In the genomic region with DNA sequence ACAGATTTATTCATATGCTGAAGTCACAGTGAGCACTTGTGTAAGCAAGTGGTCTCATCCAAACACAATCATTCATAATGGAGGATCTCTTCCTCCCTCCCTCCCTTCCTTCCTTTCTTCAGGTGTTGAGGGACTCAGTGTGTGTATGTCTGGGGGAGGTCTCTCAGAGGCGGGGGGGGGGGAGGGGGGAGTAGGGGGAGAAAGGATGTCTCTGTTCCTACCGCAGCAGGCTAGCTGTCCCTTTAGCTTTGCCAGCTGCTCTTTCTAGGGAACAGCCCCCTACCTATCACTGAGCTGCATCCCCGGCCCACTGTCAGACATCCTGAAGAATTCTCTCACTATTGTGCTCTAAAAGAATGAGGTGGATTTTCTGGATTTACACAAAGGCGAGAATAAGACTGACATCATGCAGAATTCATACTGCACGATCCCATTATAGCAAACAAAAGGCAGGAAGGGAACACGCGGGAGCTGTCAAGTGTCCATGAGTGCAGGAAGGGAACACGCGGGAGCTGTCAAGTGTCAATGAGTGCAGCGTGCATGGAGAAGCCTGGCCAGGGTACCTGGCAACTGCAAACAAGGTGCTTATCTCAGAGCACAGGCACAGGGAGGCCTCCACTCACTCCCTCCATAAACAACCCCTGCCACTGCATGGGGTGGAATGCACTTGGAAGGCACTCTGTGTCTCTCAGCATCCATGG, we compare ENCODE assay signal across 10 mouse cellular contexts.
DNase-seq lines count a peak whose midpoint lies in the region; ATAC-seq and TF ChIP-seq lines count a peak whose summit lies in the region.
"Had no signal": no experiment of that assay in that cellular context is flagged by ENCODE, and none has a peak within 500 bp of the region (broad histone marks: within the 10 kb centered on the region; RNA-seq: fewer than 3 reads in every experiment).

No protein-coding gene starts in this region.

- H3K4me1 ChIP-seq in forebrain, embryonic 10.5 days = peaks cover 40% of the 10 kb centered on the region
- no peaks in the 10 kb centered on the region; the same call in 1 of the 2 replicates for H3K4me1 ChIP-seq in forebrain, embryonic 11.5 days (replicated peaks; ENCODE audit: control insufficient read depth, insufficient read depth, low read length)
- peaks cover 58% of the 10 kb centered on the region for H3K4me1 ChIP-seq in heart, postnatal 0 days (ENCODE audit: control insufficient read depth, insufficient read depth)
- peaks cover 28% of the 10 kb centered on the region for H3K4me1 ChIP-seq in lung, embryonic 16.5 days (replicated peaks; ENCODE audit: control insufficient read depth, insufficient read depth, low read length)

- H3K9ac ChIP-seq in forebrain, embryonic 11.5 days (ENCODE audit: low read length) = no peak overlapping the region
- H3K9ac ChIP-seq in heart, postnatal 0 days (replicated peaks; ENCODE audit: low read depth, low read length) = no peak overlapping the region
- H3K9ac ChIP-seq in lung, embryonic 16.5 days (ENCODE audit: low read length) = no peak overlapping the region

- peaks cover 2% of the 10 kb centered on the region; the same call in 1 of the 2 replicates for H3K36me3 ChIP-seq in forebrain, embryonic 10.5 days (replicated peaks)
- H3K36me3 ChIP-seq in forebrain, embryonic 11.5 days (ENCODE audit: control insufficient read depth, insufficient read depth, low read length) = no peaks in the 10 kb centered on the region
- H3K36me3 ChIP-seq in heart, postnatal 0 days (replicated peaks; ENCODE audit: control insufficient read depth, insufficient read depth, low read length) = 0 out of 2 replicates have a peak, but pooled peaks cover 8% of the 10 kb centered on the region
- no peaks in the 10 kb centered on the region; the same call in 1 of the 2 replicates for H3K36me3 ChIP-seq in lung, embryonic 16.5 days (ENCODE audit: control insufficient read depth, insufficient read depth, low read length)

- TF ChIP-seq CTCF in heart, postnatal 0 days (IDR thresholded peaks at IDR 0.05; ENCODE audit: low read depth) = no peak

- no peak overlapping the region for H3K4me2 ChIP-seq in forebrain, embryonic 11.5 days (ENCODE audit: low read depth, low read length, severe bottlenecking)
- H3K4me2 ChIP-seq in heart, postnatal 0 days (ENCODE audit: low read depth, low read length) = no peak overlapping the region
- no peak overlapping the region for H3K4me2 ChIP-seq in lung, embryonic 16.5 days (ENCODE audit: low read depth, low read length)

- WGBS in forebrain, embryonic 10.5 days = 71% methylated on average over 10 of the region's 10 CpGs
- 53% methylated on average over 9 of the region's 10 CpGs for WGBS in forebrain, embryonic 11.5 days
- WGBS in heart, postnatal 0 days = 22% methylated on average over 10 of the region's 10 CpGs
- 29% methylated on average over 9 of the region's 10 CpGs for WGBS in lung, embryonic 16.5 days

- no peaks in the 10 kb centered on the region for H3K27me3 ChIP-seq in forebrain, embryonic 10.5 days (ENCODE audit: poor library complexity, severe bottlenecking)
- no peaks in the 10 kb centered on the region for H3K27me3 ChIP-seq in forebrain, embryonic 11.5 days (ENCODE audit: control insufficient read depth, insufficient read depth, low read length)
- no peaks in the 10 kb centered on the region for H3K27me3 ChIP-seq in heart, postnatal 0 days (ENCODE audit: control insufficient read depth, insufficient read depth, low read length)
- no peaks in the 10 kb centered on the region; the same call in 1 of the 2 replicates for H3K27me3 ChIP-seq in lung, embryonic 16.5 days (ENCODE audit: control insufficient read depth, insufficient read depth, low read depth, low read length)

- no peaks in the 10 kb centered on the region for H3K9me3 ChIP-seq in forebrain, embryonic 10.5 days
- no peaks in the 10 kb centered on the region for H3K9me3 ChIP-seq in forebrain, embryonic 11.5 days (ENCODE audit: control insufficient read depth, low read length)
- no peaks in the 10 kb centered on the region for H3K9me3 ChIP-seq in heart, postnatal 0 days (replicated peaks; ENCODE audit: control insufficient read depth, low read length)
- H3K9me3 ChIP-seq in lung, embryonic 16.5 days (ENCODE audit: control insufficient read depth, low read length) = no peaks in the 10 kb centered on the region

- TF ChIP-seq EP300 in heart, postnatal 0 days (IDR thresholded peaks at IDR 0.05; ENCODE audit: low read depth) = no peak

- no peak for ATAC-seq in forebrain, embryonic 11.5 days (replicated peaks; ENCODE audit: low FRiP score)
- ATAC-seq in heart, postnatal 0 days (ENCODE audit: insufficient read depth, low read depth) = peak; percentile 55
- peak; percentile 43 for ATAC-seq in lung, embryonic 16.5 days (ENCODE audit: low read depth)

- no peak overlapping the region for H3K4me3 ChIP-seq in forebrain, embryonic 10.5 days
- no peak overlapping the region for H3K4me3 ChIP-seq in forebrain, embryonic 11.5 days (ENCODE audit: low read depth, low read length)
- no peak overlapping the region for H3K4me3 ChIP-seq in heart, postnatal 0 days (ENCODE audit: low read depth, low read length)
- H3K4me3 ChIP-seq in lung, embryonic 16.5 days (ENCODE audit: low read length) = no peak overlapping the region
- H3K4me3 ChIP-seq: gastrocnemius, adult 2 months had no signal

- no peak for DNase-seq in forebrain, embryonic 10.5 days (ENCODE audit: extremely low spot score, low spot score)
- no peak for DNase-seq in forebrain, embryonic 11.5 days (ENCODE audit: low spot score)
- DNase-seq in brain, adult 2 months (ENCODE audit: low read depth, low spot score) = peak; percentile 33
- DNase-seq in heart, postnatal 0 days (ENCODE audit: low spot score) = peak; percentile 67
- DNase-seq in urinary bladder, postnatal 4 days (ENCODE audit: low spot score in 2 of 2) = no peak
- DNase-seq in frontal cortex, postnatal 14 days (ENCODE audit: low spot score in 2 of 2) = no peak
- no peak for DNase-seq in gastrocnemius, adult 8-10 months (ENCODE audit: low spot score in 2 of 2)
- DNase-seq: cerebellum, adult 18-20 months; gastrocnemius, adult 2 months had no signal

- peak overlapping the region; percentile 60 for H3K27ac ChIP-seq in forebrain, embryonic 10.5 days
- H3K27ac ChIP-seq in forebrain, embryonic 11.5 days (ENCODE audit: low read depth, low read length) = no peak overlapping the region
- H3K27ac ChIP-seq in heart, postnatal 0 days (ENCODE audit: low read depth) = peak overlapping the region; percentile 75
- H3K27ac ChIP-seq in lung, embryonic 16.5 days (ENCODE audit: low read length) = no peak overlapping the region; the same call in 1 of the 2 replicates
- H3K27ac ChIP-seq: gastrocnemius, adult 2 months had no signal

Comparison
In these comparisons a context has a peak if more than half of its experiments do, and no peak if none do; other contexts are left out.
1. H3K27ac ChIP-seq: peak in forebrain, embryonic 10.5 days (single experiment) and heart, postnatal 0 days (single experiment); none in forebrain, embryonic 11.5 days (single experiment) and lung, embryonic 16.5 days (single experiment).
2. DNase-seq: peak in brain, adult 2 months (single experiment) and heart, postnatal 0 days (single experiment); none in forebrain, embryonic 10.5 days (single experiment), forebrain, embryonic 11.5 days (single experiment), urinary bladder, postnatal 4 days (0 of 2), frontal cortex, postnatal 14 days (0 of 2) and gastrocnemius, adult 8-10 months (0 of 2).